Mouse (Mus musculus) liver, embryonic 14.5 days (tissue): ENCODE measurements around the gene Znrf1.

Experiments
- CTCF ChIP-seq: IDR thresholded peaks from 2 replicates; pipeline ENCODE4 v1.5.1; 2016; ENCODE audit warnings: antibody characterized with exemption, low read depth, control low read depth
- EP300 ChIP-seq: IDR thresholded peaks from 2 replicates; pipeline ENCODE4 v1.6.1; 2016; ENCODE audit warnings: antibody characterized with exemption, low read depth

DNA sequence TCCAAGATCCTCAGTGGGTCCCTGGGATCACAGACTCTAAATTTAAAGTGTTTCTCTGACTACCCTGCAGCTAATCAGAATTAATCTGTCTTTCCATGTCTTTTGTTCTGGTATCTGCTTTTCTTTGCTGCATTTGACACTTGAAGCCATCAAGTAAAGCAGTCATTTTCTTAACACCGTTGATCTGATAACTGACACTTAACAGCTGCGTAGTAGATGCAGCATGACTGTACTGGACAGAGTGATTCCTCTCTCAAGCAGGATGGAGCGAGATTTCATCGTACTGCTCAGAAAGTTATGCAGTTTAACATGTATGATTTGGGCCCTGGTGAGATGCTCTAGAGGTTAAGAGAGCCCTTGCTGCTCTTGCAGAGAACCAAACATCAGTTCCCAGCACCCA, 39.6 kb downstream of the Znrf1 start:
- TF ChIP-seq CTCF (no peak), EP300 (no peak)
